Mouse (Mus musculus): Measurements from ENCODE around the gene Wfikkn1. TPM values are rescaled to one million over a fixed set of nuclear protein-coding genes. Genes with fewer than 3 reads are reported as not detected.

Gene Wfikkn1
- total and polyA plus RNA-seq, 3 experiments, result 0.19 to 0.53 TPM; not detected in 1

GRCm38 (mm10) chr17:25887467-25887866, 6.8 kb upstream of the Wfikkn1 start:
- no peak overlapping the region for H3K27ac ChIP-seq (ENCODE audit: control insufficient read depth, low read depth, low read length)
- 0 out of 4 replicates have a peak, but pooled peaks cover 0 to 6% of the 10 kb centered on the region in 2 experiments for H3K4me1 ChIP-seq (ENCODE audit: control insufficient read depth in 1 of 2, insufficient read depth in 2 of 2, low read length in 2 of 2)
- no peaks in the 10 kb centered on the region for H3K79me2 ChIP-seq (ENCODE audit: control insufficient read depth, insufficient read depth, low read length, poor library complexity)
- no peak overlapping the region for H3K9ac ChIP-seq (ENCODE audit: control insufficient read depth, low read depth, low read length, poor library complexity, severe bottlenecking)
- H3K36me3 ChIP-seq (ENCODE audit: control insufficient read depth in 1 of 2, insufficient read depth in 2 of 2, low read length in 2 of 2), result peaks cover 0 to 4% of the 10 kb centered on the region in 2 experiments; a peak in 1 of 4 replicates
- H3K4me3 ChIP-seq (ENCODE audit: control insufficient read depth in 1 of 2, insufficient read depth in 1 of 2, low read depth in 2 of 2, low read length in 2 of 2), result no peak overlapping the region
- no peaks in the 10 kb centered on the region for H3K27me3 ChIP-seq (ENCODE audit: control insufficient read depth in 1 of 2, insufficient read depth in 2 of 2, low read length in 2 of 2)
- no peak for DNase-seq (ENCODE audit: low read depth, low spot score)
- H3K9me3 ChIP-seq (replicated peaks; ENCODE audit: insufficient read depth, low read length), result no peaks in the 10 kb centered on the region
- TF ChIP-seq POLR2AphosphoS5 (IDR thresholded peaks at IDR 0.05; ENCODE audit: borderline replicate concordance, low read depth, low read length) (no peak), MAX (IDR thresholded peaks at IDR 0.05; ENCODE audit: low read length) (no peak), EP300 (IDR thresholded peaks at IDR 0.05; ENCODE audit: low read depth in 1 of 2, low read length in 2 of 2) (no peak), MYB (IDR thresholded peaks at IDR 0.05; ENCODE audit: low read depth, low read length) (no peak), ZMIZ1 (IDR thresholded peaks at IDR 0.05; ENCODE audit: low read depth, low read length) (no peak)

GRCm38 (mm10) chr17:25886806-25887205, 6.1 kb upstream of the Wfikkn1 start:
- TF ChIP-seq TCF12 (IDR thresholded peaks at IDR 0.05; ENCODE audit: low read depth, low read length), result no peak
- no peak for TF ChIP-seq CHD2 (IDR thresholded peaks at IDR 0.05; ENCODE audit: low read length)
- TF ChIP-seq MAX (IDR thresholded peaks at IDR 0.05; ENCODE audit: low read length), result no peak
- no peak for TF ChIP-seq ZC3H11A (IDR thresholded peaks at IDR 0.05; ENCODE audit: low read depth, low read length)
- TF ChIP-seq ZMIZ1 (IDR thresholded peaks at IDR 0.05; ENCODE audit: low read depth, low read length), result no peak
- TF ChIP-seq CHD1 (IDR thresholded peaks at IDR 0.05; ENCODE audit: low read depth, low read length), result no peak
- TF ChIP-seq SIN3A (IDR thresholded peaks at IDR 0.05; ENCODE audit: low read length), result no peak
- no peak for TF ChIP-seq NELFE (IDR thresholded peaks at IDR 0.05; ENCODE audit: low read depth, low read length)
- no peak for TF ChIP-seq ELF1 (IDR thresholded peaks at IDR 0.05; ENCODE audit: low read depth, low read length)
- TF ChIP-seq POLR2AphosphoS5 (IDR thresholded peaks at IDR 0.05; ENCODE audit: borderline replicate concordance, low read depth, low read length), result no peak
- no peak for TF ChIP-seq CTCF (IDR thresholded peaks at IDR 0.05 in 2 of 3, conservative IDR thresholded peaks at IDR 0.05 in 1 of 3; ENCODE audit: control insufficient read depth in 1 of 3, insufficient read depth in 1 of 3, low read depth in 2 of 3, low read length in 3 of 3, poor library complexity in 1 of 3, severe bottlenecking in 1 of 3)
- TF ChIP-seq MEF2A (IDR thresholded peaks at IDR 0.05; ENCODE audit: extremely low read depth, insufficient replicate concordance, low read depth, low read length, poor library complexity, severe bottlenecking), result no peak
- no peak for TF ChIP-seq HCFC1 (IDR thresholded peaks at IDR 0.05; ENCODE audit: low read depth, low read length)
- TF ChIP-seq RAD21 (IDR thresholded peaks at IDR 0.05; ENCODE audit: low read depth, low read length), result no peak
- H3K4me3 ChIP-seq (ENCODE audit: control insufficient read depth in 1 of 2, insufficient read depth in 1 of 2, low read depth in 2 of 2, low read length in 2 of 2), result no peak overlapping the region
- H3K4me1 ChIP-seq (ENCODE audit: control insufficient read depth in 1 of 2, insufficient read depth in 2 of 2, low read length in 2 of 2), result 0 out of 4 replicates have a peak, but pooled peaks cover 0 to 6% of the 10 kb centered on the region in 2 experiments
- DNase-seq (ENCODE audit: low read depth, low spot score), result no peak
- H3K36me3 ChIP-seq (ENCODE audit: control insufficient read depth in 1 of 2, insufficient read depth in 2 of 2, low read length in 2 of 2), result peaks cover 0 to 4% of the 10 kb centered on the region in 2 experiments; a peak in 1 of 4 replicates
- no peaks in the 10 kb centered on the region for H3K9me3 ChIP-seq (replicated peaks; ENCODE audit: insufficient read depth, low read length)
- no peak overlapping the region for H3K27ac ChIP-seq (ENCODE audit: control insufficient read depth, low read depth, low read length)
- no peak overlapping the region for H3K9ac ChIP-seq (ENCODE audit: control insufficient read depth, low read depth, low read length, poor library complexity, severe bottlenecking)
- H3K27me3 ChIP-seq (ENCODE audit: control insufficient read depth in 1 of 2, insufficient read depth in 2 of 2, low read length in 2 of 2), result no peaks in the 10 kb centered on the region
- H3K79me2 ChIP-seq (ENCODE audit: control insufficient read depth, insufficient read depth, low read length, poor library complexity), result no peaks in the 10 kb centered on the region
